Mouse (Mus musculus) CH12.LX (cell line): ENCODE results near the gene Hpca. TPM values are rescaled to one million over a fixed set of nuclear protein-coding genes. Genes with fewer than 3 reads are reported as not detected.

Experiments used
- DNase-seq: peaks from one replicate; pipeline ENCODE4 v3.0.0-alpha.2; 2013; ENCODE audit errors: extremely low read depth
- H3K27ac ChIP-seq: 2 replicates; pipeline ENCODE4 v1.5.1; 2012; ENCODE audit warnings: low read depth, mild to moderate bottlenecking, control low read depth, moderate library complexity; ENCODE audit not compliant: insufficient read depth
- H3K27me3 ChIP-seq: replicated peaks from 2 replicates; pipeline ENCODE3; 2012; ENCODE audit warnings: inconsistent platforms
- H3K36me3 ChIP-seq, 2 experiments: replicated peaks in 1 of 2; 2 replicates each; pipeline versions ENCODE3 to v1.6.1; 2012; ENCODE audit warnings: inconsistent platforms in 1 of 2, low read length in 1 of 2, mild to moderate bottlenecking in 1 of 2, mixed read lengths in 1 of 2, moderate library complexity in 1 of 2; ENCODE audit not compliant: control insufficient read depth in 1 of 2, insufficient read depth in 1 of 2
- H3K4me1 ChIP-seq, 2 experiments: 2 replicates each; pipeline ENCODE4 v1.6.1; 2012; ENCODE audit warnings: inconsistent platforms in 1 of 2, moderate library complexity in 1 of 2; ENCODE audit not compliant: insufficient read depth in 2 of 2, control insufficient read depth in 1 of 2
- H3K4me2 ChIP-seq: 2 replicates; pipeline ENCODE4 v1.6.1; 2012; ENCODE audit warnings: low read depth, mild to moderate bottlenecking, control low read depth; ENCODE audit not compliant: poor library complexity, insufficient read depth, severe bottlenecking
- H3K4me3 ChIP-seq, 3 experiments: fragments of 150-350 bp in 1 of 3; sonication (generic) in 1 of 3; replicated peaks in 1 of 3; 2 replicates each; pipeline versions ENCODE3 to v1.5.1; 2011 to 2012; ENCODE audit warnings: low read depth in 2 of 3, low read length in 2 of 3, mild to moderate bottlenecking in 2 of 3, moderate library complexity in 2 of 3, control low read depth in 1 of 3, improper control_type of control experiment in 1 of 3, inconsistent platforms in 1 of 3, mixed read lengths in 1 of 3; ENCODE audit not compliant: poor library complexity in 1 of 3
- H3K79me2 ChIP-seq: replicated peaks from 2 replicates; pipeline ENCODE4 v1.6.1; 2012; ENCODE audit warnings: mild to moderate bottlenecking, moderate library complexity; ENCODE audit not compliant: control insufficient read depth, poor library complexity, insufficient read depth, severe bottlenecking; ENCODE audit errors: extremely low read depth
- H3K9ac ChIP-seq: 2 replicates; pipeline ENCODE4 v1.6.1; 2012; ENCODE audit warnings: low read depth, mild to moderate bottlenecking, control low read depth, moderate library complexity; ENCODE audit not compliant: insufficient read depth
- H3K9me3 ChIP-seq: replicated peaks from 2 replicates; pipeline ENCODE3; 2012; ENCODE audit warnings: low read length, inconsistent platforms, mixed read lengths
- CTCF ChIP-seq, 2 experiments: IDR thresholded peaks in 1 of 2; conservative IDR thresholded peaks in 1 of 2; 2 replicates each; pipeline ENCODE4 v1.5.1; 2011 to 2012; ENCODE audit warnings: low read depth in 2 of 2, low read length in 2 of 2, improper control_type of control experiment in 1 of 2, inconsistent platforms in 1 of 2, mild to moderate bottlenecking in 1 of 2, moderate library complexity in 1 of 2
- E2F4 ChIP-seq: IDR thresholded peaks from 2 replicates; pipeline ENCODE4 v1.6.1; 2011; ENCODE audit warnings: low read depth, low read length, improper control_type of control experiment; ENCODE audit not compliant: insufficient replicate concordance
- EP300 ChIP-seq: IDR thresholded peaks from 2 replicates; pipeline ENCODE4 v1.6.1; 2011; ENCODE audit warnings: low read length, improper control_type of control experiment
- HCFC1 ChIP-seq: IDR thresholded peaks from 2 replicates; pipeline ENCODE4 v1.6.1; 2012; ENCODE audit warnings: low read depth, mild to moderate bottlenecking, inconsistent platforms, low read length, improper control_type of control experiment
- JUND ChIP-seq: conservative IDR thresholded peaks from 2 replicates; pipeline ENCODE4 v1.6.1; 2011; ENCODE audit warnings: low read depth, low read length, improper control_type of control experiment
- MAFK ChIP-seq: IDR thresholded peaks from 2 replicates; pipeline ENCODE4 v1.6.1; 2011; ENCODE audit warnings: low read length, improper control_type of control experiment; ENCODE audit not compliant: insufficient replicate concordance
- MAX ChIP-seq: IDR thresholded peaks from 2 replicates; pipeline ENCODE4 v1.6.1; 2011; ENCODE audit warnings: low read length, improper control_type of control experiment
- MAZ ChIP-seq: IDR thresholded peaks from 2 replicates; pipeline ENCODE4 v1.6.1; 2012; ENCODE audit warnings: low read depth, mild to moderate bottlenecking, inconsistent platforms, low read length, improper control_type of control experiment, moderate library complexity
- MEF2A ChIP-seq: IDR thresholded peaks from 2 replicates; pipeline ENCODE4 v1.6.1; 2014; ENCODE audit warnings: low read depth, mild to moderate bottlenecking, inconsistent platforms, low read length, improper control_type of control experiment, borderline replicate concordance
- MXI1 ChIP-seq: IDR thresholded peaks from 2 replicates; pipeline ENCODE4 v1.6.1; 2011; ENCODE audit warnings: mild to moderate bottlenecking, low read depth, low read length, improper control_type of control experiment
- MYC ChIP-seq: IDR thresholded peaks from 2 replicates; pipeline ENCODE4 v1.6.1; 2011; ENCODE audit warnings: low read depth, mild to moderate bottlenecking, improper control_type of control experiment, low read length
- NELFE ChIP-seq: IDR thresholded peaks from 2 replicates; pipeline ENCODE4 v1.6.1; 2011; ENCODE audit warnings: low read depth, low read length, improper control_type of control experiment
- NRF1 ChIP-seq: IDR thresholded peaks from 2 replicates; pipeline ENCODE4 v1.6.1; 2014; ENCODE audit warnings: low read depth, mild to moderate bottlenecking, inconsistent platforms, low read length, improper control_type of control experiment, moderate library complexity
- PAX5 ChIP-seq: IDR thresholded peaks from 2 replicates; pipeline ENCODE4 v1.6.1; 2012; ENCODE audit warnings: low read length, inconsistent platforms, mixed read lengths
- POLR2A ChIP-seq: IDR thresholded peaks from 2 replicates; pipeline ENCODE4 v1.6.1; 2011; ENCODE audit warnings: low read depth, mild to moderate bottlenecking, improper control_type of control experiment, low read length
- POLR2AphosphoS2 ChIP-seq: IDR thresholded peaks from 2 replicates; pipeline ENCODE4 v1.6.1; 2011; ENCODE audit warnings: low read depth, low read length, improper control_type of control experiment
- RCOR1 ChIP-seq: conservative IDR thresholded peaks from 2 replicates; pipeline ENCODE4 v1.6.1; 2012; ENCODE audit warnings: low read depth, mild to moderate bottlenecking, inconsistent platforms, low read length, improper control_type of control experiment
- SIN3A ChIP-seq: IDR thresholded peaks from 2 replicates; pipeline ENCODE4 v1.6.1; 2012; ENCODE audit warnings: low read length, improper control_type of control experiment, inconsistent platforms
- TCF12 ChIP-seq: IDR thresholded peaks from 2 replicates; pipeline ENCODE4 v1.6.1; 2014; ENCODE audit warnings: low read depth, mild to moderate bottlenecking, inconsistent platforms, low read length, improper control_type of control experiment
- ZC3H11A ChIP-seq: IDR thresholded peaks from 2 replicates; pipeline ENCODE4 v1.6.1; 2012; ENCODE audit warnings: low read depth, mild to moderate bottlenecking, inconsistent platforms, low read length, improper control_type of control experiment
- ZMIZ1 ChIP-seq: IDR thresholded peaks from 2 replicates; pipeline ENCODE4 v1.6.1; 2012; ENCODE audit warnings: low read depth, mild to moderate bottlenecking, inconsistent platforms, low read length, improper control_type of control experiment
- ZNF384 ChIP-seq: IDR thresholded peaks from 2 replicates; pipeline ENCODE4 v1.6.1; 2012; ENCODE audit warnings: low read depth, low read length, improper control_type of control experiment, inconsistent platforms
- dilution Hi-C: fragments of 300-500 bp; cut with MboI; formaldehyde crosslinking; loops from 2 replicates; pipeline ENCODE4 v1.14.3; 2020; ENCODE audit warnings: low sequenced_read_pairs; ENCODE audit not compliant: extremely low pct_unique_long_range_greater_than_20kb, extremely low pct_ligation_motif_present
- in situ Hi-C: fragments of 300-500 bp; cut with MboI; formaldehyde crosslinking; loops from 3 replicates; pipeline ENCODE4 v1.14.3; 2019; ENCODE audit warnings: low sequenced_read_pairs, low pct_ligation_motif_present, low pct_unique_long_range_greater_than_20kb, mixed read lengths
- polyA plus RNA-seq: library from polyadenylated mRNA; unstranded; fragments of >175 nt; gene quantifications from 2 replicates; pipeline ENCODE4 v1.2.1, GENCODE M21; 2012; ENCODE audit warnings: low read depth; ENCODE audit not compliant: insufficient read length
- total RNA-seq, 2 experiments: library from RNA; depleted of rRNA; stranded (reverse); fragments of 300-350 nt in 1 of 2; fragments of >200 nt in 1 of 2; gene quantifications; 2 replicates each; pipeline ENCODE4 v1.2.3; 2012 to 2014

Gene Hpca
- total and polyA plus RNA-seq, 3 experiments, result 1.3 to 28.5 (median 2.9) TPM

- TF ChIP-seq RCOR1 (no peak), ZMIZ1 (no peak), NELFE (no peak), ZNF384 (no peak), CTCF (conservative IDR thresholded peaks at IDR 0.05 in 1 of 2, IDR thresholded peaks at IDR 0.05 in 1 of 2; ENCODE audit: low read depth in 2 of 2, low read length in 2 of 2) (no peak), MAZ (no peak), POLR2A (no peak)
- no peaks in the 10 kb centered on the region for H3K9me3 ChIP-seq
- no peaks in the 10 kb centered on the region for H3K79me2 ChIP-seq
- no peak overlapping the region for H3K4me2 ChIP-seq
- peaks cover 39 to 79% of the 10 kb centered on the region in 2 experiments for H3K36me3 ChIP-seq
- dilution Hi-C loops (no loop called here), in situ Hi-C loops (no loop called here)
- H3K27me3 ChIP-seq, result no peaks in the 10 kb centered on the region
- H3K9ac ChIP-seq, result no peak overlapping the region
- no peaks in the 10 kb centered on the region for H3K4me1 ChIP-seq
- no peak for DNase-seq
- no peak overlapping the region for H3K27ac ChIP-seq
- H3K4me3 ChIP-seq, result no peak overlapping the region
Observed at GRCm38 (mm10) chr4:129157541-129157940, 35.7 kb upstream of the Hpca start.

- Histone ChIP-seq H3K4me2 (no peak overlapping the region), H3K4me3 (no peak overlapping the region), H3K9ac (no peak overlapping the region), H3K4me1 (no peaks in the 10 kb centered on the region), H3K27me3 (no peaks in the 10 kb centered on the region), H3K27ac (no peak overlapping the region), H3K79me2 (no peaks in the 10 kb centered on the region), H3K36me3 (peaks cover 57 to 91% of the 10 kb centered on the region in 2 experiments), H3K9me3 (no peaks in the 10 kb centered on the region)
- DNase-seq, result no peak
- TF ChIP-seq HCFC1 (no peak), MXI1 (no peak), MAX (no peak), E2F4 (no peak), POLR2AphosphoS2 (no peak)
- in situ Hi-C loops, result no loop called here
- dilution Hi-C loops, result no loop called here
Observed at GRCm38 (mm10) chr4:129151276-129151811, 29.5 kb upstream of the Hpca start.

- Histone ChIP-seq H3K4me3 (no peak overlapping the region), H3K36me3 (peaks cover 43 to 88% of the 10 kb centered on the region in 2 experiments), H3K9ac (no peak overlapping the region), H3K27ac (no peak overlapping the region), H3K79me2 (no peaks in the 10 kb centered on the region), H3K9me3 (no peaks in the 10 kb centered on the region), H3K4me2 (no peak overlapping the region), H3K27me3 (no peaks in the 10 kb centered on the region), H3K4me1 (no peaks in the 10 kb centered on the region)
- dilution Hi-C loops, result no loop called here
- in situ Hi-C loops, result no loop called here
- no peak for DNase-seq
- TF ChIP-seq EP300 (no peak), PAX5 (no peak), MYC (no peak), TCF12 (no peak), SIN3A (no peak), MAFK (no peak), POLR2AphosphoS2 (no peak), MEF2A (no peak), JUND (no peak), NELFE (no peak), ZC3H11A (no peak), NRF1 (no peak), MAZ (no peak)
Observed at GRCm38 (mm10) chr4:129149321-129149720, 27.5 kb upstream of the Hpca start.
